Comparison of ENCODE assay signal across 26 mouse cellular contexts in genomic region chr3:129474451-129474850, GRCm38 (mm10). TPM values are rescaled to one million over a fixed set of nuclear protein-coding genes. Genes with fewer than 3 reads are reported as not detected.
A peak's percentile ranks its signal among the peaks of the same experiment; 100 is the strongest.
DNase-seq lines count a peak whose midpoint lies in the region; ATAC-seq lines count a peak whose summit lies in the region.
"Had no signal": no experiment of that assay in that cellular context is flagged by ENCODE, and none has a peak within 500 bp of the region (broad histone marks: within the 10 kb centered on the region; RNA-seq: fewer than 3 reads in every experiment).

No protein-coding gene starts in this region.

- intact Hi-C loops in left cerebral cortex, postnatal 4 days (cut with DNase I) = no loop called here

- no peak overlapping the region for H3K9ac ChIP-seq in heart, embryonic 11.5 days (ENCODE audit: low read depth, low read length)
- no peak overlapping the region for H3K9ac ChIP-seq in intestine, embryonic 15.5 days
- H3K9ac ChIP-seq: embryonic facial prominence, embryonic 12.5 days; embryonic facial prominence, embryonic 15.5 days; forebrain, postnatal 0 days; hindbrain, embryonic 12.5 days; hindbrain, embryonic 15.5 days had no signal

- no peaks in the 10 kb centered on the region for H3K36me3 ChIP-seq in heart, embryonic 11.5 days (ENCODE audit: control insufficient read depth, insufficient read depth, low read length)
- H3K36me3 ChIP-seq in intestine, embryonic 15.5 days = no peaks in the 10 kb centered on the region
- H3K36me3 ChIP-seq: embryonic facial prominence, embryonic 12.5 days; embryonic facial prominence, embryonic 15.5 days; G1E; heart, embryonic 10.5 days; hindbrain, embryonic 12.5 days; hindbrain, embryonic 15.5 days had no signal

- H3K4me1 ChIP-seq in heart, embryonic 11.5 days (ENCODE audit: control insufficient read depth, insufficient read depth, low read length) = no peaks in the 10 kb centered on the region
- no peaks in the 10 kb centered on the region for H3K4me1 ChIP-seq in intestine, embryonic 15.5 days (replicated peaks)
- H3K4me1 ChIP-seq: embryonic facial prominence, embryonic 12.5 days; embryonic facial prominence, embryonic 15.5 days; heart, embryonic 10.5 days; hindbrain, embryonic 12.5 days; hindbrain, embryonic 15.5 days had no signal

- ATAC-seq in heart, embryonic 11.5 days (replicated peaks; ENCODE audit: insufficient number of reproducible peaks, low FRiP score, low TSS enrichment) = no peak
- no peak for ATAC-seq in intestine, embryonic 15.5 days
- ATAC-seq: activated CD4-positive, CD25-positive, alpha-beta regulatory T cell, adult 4 months; forebrain, embryonic 14.5 days; forebrain, postnatal 0 days; Patski had no signal

- no peaks in the 10 kb centered on the region; the same call in 1 of the 2 replicates for H3K27me3 ChIP-seq in heart, embryonic 11.5 days (ENCODE audit: control insufficient read depth, insufficient read depth, low read length)
- H3K27me3 ChIP-seq in intestine, embryonic 15.5 days (replicated peaks) = no peaks in the 10 kb centered on the region
- H3K27me3 ChIP-seq: embryonic facial prominence, embryonic 12.5 days; embryonic facial prominence, embryonic 15.5 days; hindbrain, embryonic 12.5 days; hindbrain, embryonic 15.5 days; Patski had no signal

- DNase-seq in heart, adult 11 months = peak; percentile 44
- peak; percentile 21 for DNase-seq in testis, postnatal 14 days (ENCODE audit: low spot score)
- DNase-seq in testis, postnatal 10 days (ENCODE audit: low spot score) = no peak
- DNase-seq in R1 (ENCODE audit: low read depth, low spot score) = peak; percentile 93
- no peak for DNase-seq in left cerebral cortex, postnatal 4 days
- DNase-seq in embryo, embryonic 9.5 days (ENCODE audit: extremely low spot score) = no peak
- DNase-seq: adrenal gland, adult 8-10 months; adrenal gland, postnatal 36 days; cerebellum, adult 18-20 months; cerebellum, adult 9-10 months; cerebellum, postnatal 14 days; forebrain, postnatal 0 days; gastrocnemius, adult 2 months; gastrocnemius, postnatal 25 days; heart, adult 2 months had no signal

- 91% methylated on average over 7 of the region's 7 CpGs for WGBS in heart, embryonic 11.5 days (ENCODE audit: insufficient replicate concordance)
- WGBS in intestine, embryonic 15.5 days = 94% methylated on average over 7 of the region's 7 CpGs

- no peak overlapping the region for H3K4me2 ChIP-seq in heart, embryonic 11.5 days
- H3K4me2 ChIP-seq in intestine, embryonic 15.5 days (replicated peaks) = no peak overlapping the region
- H3K4me2 ChIP-seq: embryonic facial prominence, embryonic 12.5 days; embryonic facial prominence, embryonic 15.5 days; hindbrain, embryonic 12.5 days; hindbrain, embryonic 15.5 days had no signal

- H3K27ac ChIP-seq in heart, embryonic 11.5 days (ENCODE audit: low read depth, low read length) = no peak overlapping the region
- H3K27ac ChIP-seq in intestine, embryonic 15.5 days = no peak overlapping the region
- H3K27ac ChIP-seq: embryonic facial prominence, embryonic 12.5 days; embryonic facial prominence, embryonic 15.5 days; gastrocnemius, adult 2 months; heart, adult 2 months; heart, embryonic 10.5 days; hindbrain, embryonic 12.5 days; hindbrain, embryonic 15.5 days had no signal

- H3K9me3 ChIP-seq in heart, embryonic 11.5 days (replicated peaks; ENCODE audit: control insufficient read depth, low read length) = no peaks in the 10 kb centered on the region
- no peaks in the 10 kb centered on the region for H3K9me3 ChIP-seq in intestine, embryonic 15.5 days
- H3K9me3 ChIP-seq: embryonic facial prominence, embryonic 12.5 days; embryonic facial prominence, embryonic 15.5 days; G1E; heart, embryonic 10.5 days; hindbrain, embryonic 12.5 days; hindbrain, embryonic 15.5 days had no signal

- H3K4me3 ChIP-seq in heart, embryonic 11.5 days (ENCODE audit: low read depth, low read length) = no peak overlapping the region
- H3K4me3 ChIP-seq in intestine, embryonic 15.5 days (replicated peaks) = no peak overlapping the region
- H3K4me3 ChIP-seq: embryonic facial prominence, embryonic 12.5 days; embryonic facial prominence, embryonic 15.5 days; gastrocnemius, adult 2 months; heart, adult 2 months; heart, embryonic 10.5 days; hindbrain, embryonic 12.5 days; hindbrain, embryonic 15.5 days had no signal

RNA-seq across cellular contexts. Expression of gene Elovl6, which starts 57.7 kb away (rescaled TPM):
- 20.9 and 22.8 TPM in 2 replicates for polyA plus RNA-seq in heart, embryonic 11.5 days (2014; fragmentation: Nextera tagmentation; extraction: Ambion mirVana)
- polyA plus RNA-seq in intestine, embryonic 15.5 days (2015; fragmentation: Nextera tagmentation; extraction: Ambion mirVana) = 46.4 and 47.8 TPM in 2 replicates
- 10 to 100 TPM; 51.5 to 60.3 TPM for total RNA-seq in left cerebral cortex, postnatal 4 days (2021)

Comparison
In these comparisons a context has a peak if more than half of its experiments do, and no peak if none do; other contexts are left out.
1. DNase-seq: peak in heart, adult 11 months (single experiment), testis, postnatal 14 days (single experiment) and R1 (single experiment); none in testis, postnatal 10 days (single experiment), left cerebral cortex, postnatal 4 days (single experiment) and embryo, embryonic 9.5 days (single experiment).